Mouse (Mus musculus) heart, embryonic 14.5 days (tissue): Measurements from ENCODE around the gene Otof. TPM values are rescaled to one million over a fixed set of nuclear protein-coding genes. Genes with fewer than 3 reads are reported as not detected.

Source experiments
- ATAC-seq: fragments of 200-750 bp; cut with Nextera tagmentation; 2 replicates; pipeline ENCODE4 v1.8.0; 2017; ENCODE audit warnings: low read depth, moderate TSS enrichment; ENCODE audit not compliant: insufficient number of reproducible peaks, insufficient read depth, low FRiP score
- H3K27ac ChIP-seq, 2 experiments: fragments of 200-500 bp in 1 of 2; fragments of 300-500 bp in 1 of 2; sonication (generic) in 1 of 2; replicated peaks in 1 of 2; 2 replicates each; pipeline ENCODE4 v1.5.1; 2012 to 2014; ENCODE audit warnings: low read depth in 2 of 2, low read length in 2 of 2, control low read depth in 1 of 2, mild to moderate bottlenecking in 1 of 2, mixed read lengths in 1 of 2; ENCODE audit not compliant: control insufficient read depth in 1 of 2, insufficient read depth in 1 of 2
- H3K27me3 ChIP-seq: fragments of 300-500 bp; sonication (generic); 2 replicates; pipeline ENCODE4 v1.6.1; 2014; ENCODE audit warnings: mild to moderate bottlenecking, low read length, control low read depth; ENCODE audit not compliant: control insufficient read depth, insufficient read depth
- H3K36me3 ChIP-seq: fragments of 300-500 bp; sonication (generic); 2 replicates; pipeline ENCODE4 v1.6.1; 2014; ENCODE audit warnings: mild to moderate bottlenecking, control low read depth, low read length, mixed read lengths; ENCODE audit not compliant: control insufficient read depth, insufficient read depth
- H3K4me1 ChIP-seq, 2 experiments: fragments of 200-500 bp in 1 of 2; fragments of 300-500 bp in 1 of 2; sonication (generic) in 1 of 2; 2 replicates each; pipeline ENCODE4 v1.6.1; 2012 to 2014; ENCODE audit warnings: low read length in 2 of 2, control low read depth in 1 of 2, mixed read lengths in 1 of 2; ENCODE audit not compliant: control insufficient read depth in 2 of 2, insufficient read depth in 2 of 2
- H3K4me2 ChIP-seq: fragments of 300-500 bp; sonication (generic); 2 replicates; pipeline ENCODE4 v1.6.1; 2014; ENCODE audit warnings: mild to moderate bottlenecking, low read length
- H3K4me3 ChIP-seq, 2 experiments: fragments of 200-500 bp in 1 of 2; fragments of 300-500 bp in 1 of 2; sonication (generic) in 1 of 2; 2 replicates each; pipeline ENCODE4 v1.5.1; 2012 to 2014; ENCODE audit warnings: low read length in 2 of 2, mild to moderate bottlenecking in 2 of 2, control low read depth in 1 of 2, low read depth in 1 of 2, moderate library complexity in 1 of 2; ENCODE audit not compliant: control insufficient read depth in 1 of 2, insufficient read depth in 1 of 2
- H3K9ac ChIP-seq: fragments of 300-500 bp; sonication (generic); 2 replicates; pipeline ENCODE4 v1.6.1; 2014; ENCODE audit warnings: mild to moderate bottlenecking, low read length
- H3K9me3 ChIP-seq: fragments of 300-500 bp; sonication (generic); 2 replicates; pipeline ENCODE4 v1.6.1; 2016; ENCODE audit warnings: low read length, control low read depth; ENCODE audit not compliant: control insufficient read depth
- WGBS: fragments of 180-500 bp; shearing (Covaris S2); extraction: QIAGEN DNeasy Blood & Tissue Kit; methylation state at CpG from one replicate; pipeline ENCODE4 v1.1.7; 2014; 5-methylcytosine and 5-hydroxymethylcytosine counted together
- polyA plus RNA-seq: library from polyadenylated mRNA; unstranded; fragments of >200 nt; fragmentation: Nextera tagmentation; extraction: Ambion mirVana; gene quantifications from 2 replicates; pipeline ENCODE4 v1.2.1, GENCODE M21; 2014

Gene Otof
- polyA plus RNA-seq, 1 experiment from 2014 or later, result 0.19 TPM

GRCm38 (mm10) chr5:30485136-30485535, 23.4 kb upstream of the Otof start:
- no peaks in the 10 kb centered on the region for H3K4me1 ChIP-seq
- no peak for ATAC-seq
- WGBS, result 80% methylated on average over 6 of the region's 6 CpGs
- H3K4me3 ChIP-seq, result no peak overlapping the region
- no peak overlapping the region for H3K4me2 ChIP-seq
- H3K27me3 ChIP-seq, result no peaks in the 10 kb centered on the region; the same call in 1 of the 2 replicates
- no peak overlapping the region for H3K27ac ChIP-seq
- no peak overlapping the region for H3K9ac ChIP-seq
- H3K9me3 ChIP-seq, result no peaks in the 10 kb centered on the region
- no peaks in the 10 kb centered on the region for H3K36me3 ChIP-seq

- H3K9me3 ChIP-seq, result no peaks in the 10 kb centered on the region
- no peak overlapping the region for H3K4me3 ChIP-seq
- no peak overlapping the region for H3K4me2 ChIP-seq
- no peaks in the 10 kb centered on the region for H3K36me3 ChIP-seq
- 74% methylated on average over 5 of the region's 5 CpGs for WGBS
- no peaks in the 10 kb centered on the region; the same call in 1 of the 2 replicates for H3K27me3 ChIP-seq
- no peaks in the 10 kb centered on the region for H3K4me1 ChIP-seq
- ATAC-seq, result no peak
- H3K27ac ChIP-seq, result no peak overlapping the region
- no peak overlapping the region for H3K9ac ChIP-seq
These were observed 22.9 kb upstream of the Otof start for GRCm38 (mm10) chr5:30484591-30484990.

GRCm38 (mm10) chr5:30483533-30483932, 21.8 kb upstream of the Otof start:
- Histone ChIP-seq H3K27me3 (no peaks in the 10 kb centered on the region; the same call in 1 of the 2 replicates), H3K9ac (no peak overlapping the region), H3K36me3 (no peaks in the 10 kb centered on the region), H3K4me3 (no peak overlapping the region), H3K9me3 (no peaks in the 10 kb centered on the region), H3K4me1 (no peaks in the 10 kb centered on the region), H3K27ac (no peak overlapping the region), H3K4me2 (no peak overlapping the region)
- 74% methylated on average over 8 of the region's 8 CpGs for WGBS
- ATAC-seq, result no peak

GRCm38 (mm10) chr5:30482319-30482718, 20.6 kb upstream of the Otof start:
- H3K9me3 ChIP-seq, result no peaks in the 10 kb centered on the region
- ATAC-seq, result no peak
- no peaks in the 10 kb centered on the region for H3K36me3 ChIP-seq
- WGBS, result 12% methylated on average over 5 of the region's 5 CpGs
- no peak overlapping the region for H3K27ac ChIP-seq
- H3K27me3 ChIP-seq, result no peaks in the 10 kb centered on the region; the same call in 1 of the 2 replicates
- no peak overlapping the region for H3K9ac ChIP-seq
- H3K4me3 ChIP-seq, result no peak overlapping the region
- no peaks in the 10 kb centered on the region for H3K4me1 ChIP-seq
- H3K4me2 ChIP-seq, result no peak overlapping the region

- Histone ChIP-seq H3K4me2 (no peak overlapping the region), H3K9me3 (no peaks in the 10 kb centered on the region), H3K4me1 (no peaks in the 10 kb centered on the region), H3K27ac (no peak overlapping the region), H3K4me3 (no peak overlapping the region), H3K36me3 (no peaks in the 10 kb centered on the region), H3K27me3 (no peaks in the 10 kb centered on the region), H3K9ac (no peak overlapping the region)
- ATAC-seq, result no peak
- WGBS, result 34% methylated on average over 10 of the region's 10 CpGs
These were observed 14.8 kb upstream of the Otof start for GRCm38 (mm10) chr5:30476534-30476933.

- H3K4me2 ChIP-seq, result no peak overlapping the region
- no peak overlapping the region for H3K27ac ChIP-seq
- no peak overlapping the region for H3K4me3 ChIP-seq
- 50% methylated on average over 5 of the region's 5 CpGs for WGBS
- H3K36me3 ChIP-seq, result no peaks in the 10 kb centered on the region
- no peaks in the 10 kb centered on the region for H3K4me1 ChIP-seq
- no peaks in the 10 kb centered on the region for H3K9me3 ChIP-seq
- peak; percentile 14; the same call in 1 of the 2 replicates for ATAC-seq
- no peaks in the 10 kb centered on the region for H3K27me3 ChIP-seq
- no peak overlapping the region for H3K9ac ChIP-seq
These were observed 10.4 kb upstream of the Otof start for GRCm38 (mm10) chr5:30472148-30472547.

- no peak for ATAC-seq
- Histone ChIP-seq H3K9me3 (no peaks in the 10 kb centered on the region), H3K27ac (no peak overlapping the region), H3K36me3 (no peaks in the 10 kb centered on the region), H3K4me3 (no peak overlapping the region), H3K4me2 (no peak overlapping the region), H3K27me3 (peaks cover 9% of the 10 kb centered on the region), H3K4me1 (peaks cover 0 to 2% of the 10 kb centered on the region in 2 experiments; a peak in 1 of 4 replicates), H3K9ac (no peak overlapping the region)
- WGBS, result 58% methylated on average over 6 of the region's 6 CpGs
These were observed 8.7 kb upstream of the Otof start for GRCm38 (mm10) chr5:30470454-30470853.

- no peaks in the 10 kb centered on the region for H3K9me3 ChIP-seq
- peaks cover 4 to 5% of the 10 kb centered on the region in 2 experiments; a peak in 2 of 4 replicates for H3K4me1 ChIP-seq
- H3K9ac ChIP-seq, result peak overlapping the region; percentile 34
- H3K4me3 ChIP-seq, result peak overlapping the region in 1 of 2 experiments; percentile 19; a peak in 1 of 4 replicates
- no peak for ATAC-seq
- H3K4me2 ChIP-seq, result peak overlapping the region; percentile 58
- WGBS, result 42% methylated on average over 9 of the region's 9 CpGs
- no peak overlapping the region for H3K27ac ChIP-seq
- no peaks in the 10 kb centered on the region for H3K36me3 ChIP-seq
- H3K27me3 ChIP-seq, result peaks cover 32% of the 10 kb centered on the region
These were observed 4.6 kb upstream of the Otof start for GRCm38 (mm10) chr5:30466315-30466714.
